Mouse (Mus musculus) embryonic fibroblast, embryonic 13.5 days (primary cell): ENCODE measurements at regions not wholly inside any gene's neighbourhood (a gene's known extent, or its start where the extent isn't known, plus 50 kb on each side); places are given as distances from the start of the nearest gene placed in this dataset.
"Not testable (repeated sequence)": the region's sequence is repeated elsewhere in the genome, so short reads cannot be mapped to it uniquely, and the experiment has no call there.

Source experiments
- CTCF ChIP-seq: IDR thresholded peaks from 2 replicates; pipeline ENCODE4 v1.5.1; 2011; ENCODE audit warnings: mild to moderate bottlenecking, control low read depth, low read length, moderate library complexity, borderline replicate concordance; ENCODE audit not compliant: insufficient read depth
- POLR2A ChIP-seq: IDR thresholded peaks from 2 replicates; pipeline ENCODE4 v1.6.1; 2011; ENCODE audit warnings: low read depth, mild to moderate bottlenecking, control low read depth, low read length, moderate library complexity

GRCm38 (mm10) chr2:147963284-147963683 lies 83.5 kb downstream of the Foxa2 start:
- TF ChIP-seq CTCF, POLR2A: not testable (repeated sequence)
